Mouse (Mus musculus): ENCODE data around the gene Acer3.
"Not testable (repeated sequence)": the region's sequence is repeated elsewhere in the genome, so short reads cannot be mapped to it uniquely, and the experiment has no call there.

The Acer3 gene

DNA sequence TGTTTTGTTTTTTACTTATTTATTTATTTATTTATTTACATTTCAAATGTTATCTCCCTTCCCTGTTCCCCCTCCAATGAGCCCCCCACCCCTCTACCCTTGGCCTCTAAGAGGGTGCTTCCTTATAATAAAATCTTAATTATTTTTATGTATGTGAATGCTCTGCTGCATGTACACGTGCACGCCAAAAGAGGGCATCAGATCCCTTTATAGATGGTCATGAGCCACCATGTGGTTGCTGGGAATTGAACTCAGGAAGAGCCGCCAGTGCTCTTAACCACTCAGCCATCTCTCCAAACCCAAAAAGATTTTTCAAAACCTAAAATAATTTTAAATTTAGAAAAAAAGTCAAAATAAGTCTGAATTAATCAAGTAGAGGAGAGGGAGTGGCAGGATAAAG is 31.4 kb downstream of the Acer3 start:
- no peak for DNase-seq (ENCODE audit: low read depth, low spot score)

DNA sequence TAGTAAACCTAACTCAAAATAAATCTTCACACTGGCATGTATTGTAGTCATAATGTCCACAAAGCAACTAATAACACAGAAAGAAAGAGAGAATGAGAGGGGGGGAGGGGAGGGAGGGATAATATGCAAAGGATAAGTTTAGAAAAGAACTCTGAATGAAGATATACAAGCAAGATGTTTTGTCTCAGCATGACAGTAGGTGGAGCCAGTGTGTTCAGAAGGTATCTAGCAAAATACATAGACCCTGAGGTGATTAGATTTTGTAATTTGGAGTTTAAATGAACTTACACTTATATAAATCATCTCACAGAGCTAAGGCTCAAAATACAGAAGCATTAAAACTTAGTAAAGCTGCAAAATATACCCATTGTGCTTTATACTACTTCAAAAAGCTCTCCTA is 44.7 kb downstream of the Acer3 start:
- no peak for DNase-seq (ENCODE audit: low read depth, low spot score)

DNA sequence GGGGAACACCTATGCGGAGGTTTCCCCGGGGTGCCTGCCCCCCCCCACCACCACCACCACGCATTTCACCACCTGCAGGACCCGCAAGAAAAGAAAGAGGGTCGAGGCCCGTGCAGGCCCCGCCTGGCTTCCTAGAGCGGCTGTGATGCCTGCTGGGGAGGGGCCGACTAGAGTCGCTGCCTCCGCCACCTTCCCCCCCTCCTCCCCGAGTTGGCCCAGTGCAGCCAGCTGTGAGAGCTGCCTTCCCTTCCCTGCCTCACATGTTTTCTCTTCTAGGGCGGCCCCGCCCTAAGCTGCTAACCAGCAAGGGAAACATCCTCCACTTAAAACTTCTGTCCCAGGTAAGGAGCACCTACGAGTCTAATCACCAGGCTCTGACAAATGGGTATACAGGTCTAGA is 52.8 kb downstream of the Acer3 start:
- DNase-seq (ENCODE audit: low read depth, low spot score): not testable (repeated sequence)

DNA sequence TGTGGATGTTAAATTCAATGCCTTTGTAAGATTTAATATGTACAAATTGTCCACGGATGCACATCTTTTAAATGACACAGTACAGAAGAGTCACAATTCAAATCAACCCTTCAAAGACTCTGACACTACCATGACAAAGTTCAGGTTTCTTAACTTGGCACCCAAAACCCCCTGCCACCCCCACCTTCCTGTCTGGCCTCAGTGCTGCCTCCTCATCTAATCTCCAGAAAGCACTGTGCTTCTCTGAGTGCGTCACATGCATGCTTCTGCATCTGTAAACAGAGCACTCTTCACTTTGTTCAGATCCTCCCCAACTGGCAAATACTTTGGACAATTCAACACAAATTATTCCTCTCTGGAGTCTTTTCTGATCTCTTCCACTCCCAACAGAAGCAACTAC is 68.5 kb downstream of the Acer3 start:
- DNase-seq (ENCODE audit: low read depth, low spot score): no peak

DNA sequence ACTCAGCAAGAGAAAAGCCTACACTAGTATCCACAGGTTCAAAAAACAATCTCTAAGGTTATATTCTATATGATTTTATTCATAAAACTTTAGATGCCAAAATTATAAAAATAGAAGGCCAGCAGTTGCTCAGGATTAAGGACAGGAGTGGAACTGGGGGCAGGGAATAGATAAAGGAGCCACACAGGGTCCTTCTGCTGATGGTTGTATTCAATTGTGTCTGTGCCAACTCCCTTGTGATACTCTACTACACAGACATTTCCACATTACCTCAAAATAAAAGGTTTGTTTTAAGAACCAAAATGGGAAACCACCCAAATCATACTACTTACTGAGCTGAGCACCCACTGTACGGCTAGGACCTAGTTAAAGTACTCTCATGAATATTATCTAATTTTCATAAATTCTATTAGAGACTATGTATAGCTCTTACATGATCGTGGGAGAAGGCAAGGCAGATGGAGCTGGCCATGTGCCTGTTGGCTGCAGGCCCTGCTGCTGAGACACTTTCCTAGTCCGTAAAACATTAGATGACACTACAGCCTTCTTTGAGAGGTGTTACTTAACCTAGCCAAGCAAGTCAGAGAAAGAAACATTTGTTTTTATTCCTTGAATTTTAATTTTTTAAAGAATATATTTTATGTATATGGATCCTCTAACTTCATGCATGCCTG is 84.2 kb downstream of the Acer3 start:
- DNase-seq (ENCODE audit: low read depth, low spot score): no peak

DNA sequence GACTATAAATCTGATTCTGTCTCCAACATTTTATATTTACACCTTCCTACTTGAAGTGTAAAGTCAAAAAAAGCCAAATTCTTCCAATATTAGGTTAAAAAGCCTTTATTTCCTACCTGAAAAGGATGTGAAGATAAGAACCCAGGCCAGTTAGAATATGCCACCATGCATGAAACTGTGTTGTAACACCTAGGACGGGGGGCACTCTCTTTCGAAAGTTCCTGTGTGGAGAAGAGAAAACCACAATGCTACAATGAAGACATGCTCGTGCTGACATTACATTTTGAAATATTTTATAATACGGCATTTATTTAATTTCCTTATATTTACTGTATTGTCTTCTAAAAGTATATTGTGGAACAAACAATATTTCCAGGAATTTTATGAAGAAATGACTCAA is 97.2 kb downstream of the Acer3 start:
- DNase-seq (ENCODE audit: low read depth, low spot score): no peak

DNA sequence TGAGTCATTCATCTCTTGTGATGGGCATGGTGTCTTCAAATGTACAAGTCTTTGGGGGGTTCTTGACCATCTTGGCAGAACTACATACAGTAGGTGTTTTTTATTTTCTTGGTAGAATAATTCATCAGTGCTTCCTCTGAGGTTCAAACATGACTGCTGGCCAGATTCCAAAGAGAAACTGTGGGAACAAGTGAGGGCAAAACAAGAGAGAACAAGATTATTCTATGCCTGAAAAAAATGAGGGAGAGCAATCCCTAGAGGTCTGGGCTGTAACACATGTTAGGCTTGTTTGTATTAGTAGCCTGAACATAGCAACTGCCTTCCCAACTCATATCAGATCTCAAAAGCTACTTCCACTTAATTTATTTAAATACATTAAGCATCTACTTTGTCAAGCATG is 104.3 kb downstream of the Acer3 start:
- no peak for DNase-seq (ENCODE audit: low read depth, low spot score)

DNA sequence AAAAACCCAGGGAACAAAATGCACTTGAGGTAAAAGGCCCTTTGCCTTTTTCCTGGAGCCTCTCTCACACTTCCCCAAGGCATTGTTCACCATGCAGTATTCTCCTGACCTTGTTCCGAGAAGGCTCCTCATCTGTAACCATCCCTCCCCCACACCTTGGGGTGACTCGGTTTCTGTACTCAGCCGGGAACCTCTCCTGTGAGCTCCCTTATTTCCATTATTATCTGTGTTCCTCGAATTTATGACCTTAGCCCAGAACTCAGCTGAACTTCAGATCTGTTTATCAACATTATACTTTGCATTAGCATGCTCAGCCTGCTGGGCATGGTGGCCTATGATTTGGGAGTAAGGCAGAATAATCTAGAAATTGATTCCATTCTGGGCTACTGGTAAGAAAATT is 118.1 kb downstream of the Acer3 start:
- DNase-seq (ENCODE audit: low read depth, low spot score): no peak

DNA sequence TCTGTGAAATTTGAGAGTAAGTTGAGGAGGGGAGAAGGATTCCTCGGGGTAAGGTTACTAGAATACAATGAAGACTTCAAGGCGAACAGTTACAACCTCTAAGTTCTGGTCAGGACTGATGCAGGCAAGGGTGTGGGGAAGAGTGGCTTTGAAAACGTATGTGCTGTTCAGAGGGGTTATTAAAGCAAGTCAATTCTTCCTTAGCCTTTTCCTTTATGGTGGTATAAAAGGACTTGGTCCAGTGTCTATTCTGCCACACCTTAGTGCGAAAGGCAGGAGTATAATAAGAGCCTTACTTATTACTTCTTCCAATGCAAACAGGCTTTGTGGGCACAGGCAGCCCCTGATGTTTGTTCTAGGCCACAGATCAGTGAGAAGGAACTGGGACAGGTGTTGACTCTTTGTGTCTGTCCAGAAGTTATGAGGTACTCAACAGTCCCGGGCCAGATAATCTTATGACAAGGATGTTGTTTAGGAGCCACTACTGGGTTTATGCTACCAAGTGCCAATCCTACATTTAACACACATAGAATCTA is 119.4 kb downstream of the Acer3 start:
- no peak for DNase-seq (ENCODE audit: low read depth, low spot score)

DNA sequence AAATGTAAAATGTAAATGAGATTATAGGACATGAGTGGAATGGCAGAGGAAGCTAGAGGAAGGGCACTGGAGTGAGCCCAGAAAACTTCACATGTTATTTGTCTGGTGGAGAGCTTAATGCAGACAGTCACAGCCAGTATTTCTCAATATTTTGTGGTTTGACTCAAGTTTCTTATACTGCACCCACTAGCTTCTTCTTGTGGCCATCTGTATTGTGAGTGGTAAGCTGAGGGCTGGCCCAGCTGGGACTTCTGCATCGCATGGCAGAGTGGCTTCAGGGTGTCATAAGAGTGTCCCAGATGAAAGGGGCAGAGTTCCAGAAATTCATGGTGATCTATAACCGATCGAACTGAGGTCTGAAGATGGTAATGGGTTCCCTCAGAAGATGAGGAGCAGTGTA is 120.6 kb downstream of the Acer3 start:
- no peak for DNase-seq (ENCODE audit: low read depth, low spot score)

DNA sequence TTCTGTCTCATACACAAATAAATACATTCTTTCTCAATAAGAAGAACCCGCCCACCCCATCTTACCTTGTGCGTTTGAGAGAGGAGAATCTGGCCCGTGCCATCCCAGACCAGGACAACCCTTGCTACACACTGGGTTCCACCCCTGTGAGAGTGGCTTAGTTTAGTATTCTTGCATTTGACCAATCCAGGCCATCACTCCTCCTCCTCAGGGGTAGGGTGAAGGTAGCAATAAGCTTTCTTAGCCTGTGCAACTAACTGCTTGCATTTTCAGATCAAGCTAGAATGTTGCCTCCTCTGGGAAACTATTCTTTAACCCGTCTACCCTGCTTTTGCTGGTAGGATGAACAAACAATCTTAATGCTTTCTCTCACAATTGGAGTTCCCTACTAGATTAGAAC is 121.6 kb downstream of the Acer3 start, which contains the start of gene B3gnt6:
Gene B3gnt6, minus strand, starts transcription at position 101 of the 400 bp plus-strand sequence.
- no peak for DNase-seq (ENCODE audit: low read depth, low spot score)

DNA sequence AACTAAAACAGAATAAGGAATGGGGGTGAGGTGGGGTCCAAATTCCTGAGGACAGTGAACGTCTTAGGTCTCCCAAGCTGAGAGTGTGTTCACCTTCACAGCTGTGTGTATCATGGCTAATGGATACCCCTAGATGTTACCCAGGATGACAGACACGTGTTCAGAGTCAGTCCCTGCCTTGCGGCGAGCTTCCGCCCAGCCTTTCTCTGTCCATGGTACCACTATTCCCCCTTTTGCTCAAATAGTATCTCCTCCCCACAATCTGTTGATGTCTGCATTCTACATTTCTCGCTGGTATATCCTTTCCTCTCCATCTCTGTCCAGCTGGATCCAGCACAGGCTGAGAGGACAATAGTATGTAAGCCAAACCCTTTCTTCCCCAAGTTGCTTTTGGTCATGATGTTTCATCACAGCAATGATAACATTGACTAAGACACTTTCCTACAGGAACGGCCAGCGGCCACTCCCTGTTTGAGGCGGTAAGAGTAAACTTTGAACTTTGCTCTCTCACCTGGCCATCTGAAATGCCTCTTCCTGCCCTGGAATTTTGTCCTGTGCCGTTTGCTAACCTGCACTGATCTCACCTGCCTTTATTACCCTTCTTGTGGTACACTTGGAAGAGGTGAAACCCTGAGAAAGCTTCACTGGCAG is 125.7 kb downstream of the Acer3 start:
- no peak for DNase-seq (ENCODE audit: low read depth, low spot score)

DNA sequence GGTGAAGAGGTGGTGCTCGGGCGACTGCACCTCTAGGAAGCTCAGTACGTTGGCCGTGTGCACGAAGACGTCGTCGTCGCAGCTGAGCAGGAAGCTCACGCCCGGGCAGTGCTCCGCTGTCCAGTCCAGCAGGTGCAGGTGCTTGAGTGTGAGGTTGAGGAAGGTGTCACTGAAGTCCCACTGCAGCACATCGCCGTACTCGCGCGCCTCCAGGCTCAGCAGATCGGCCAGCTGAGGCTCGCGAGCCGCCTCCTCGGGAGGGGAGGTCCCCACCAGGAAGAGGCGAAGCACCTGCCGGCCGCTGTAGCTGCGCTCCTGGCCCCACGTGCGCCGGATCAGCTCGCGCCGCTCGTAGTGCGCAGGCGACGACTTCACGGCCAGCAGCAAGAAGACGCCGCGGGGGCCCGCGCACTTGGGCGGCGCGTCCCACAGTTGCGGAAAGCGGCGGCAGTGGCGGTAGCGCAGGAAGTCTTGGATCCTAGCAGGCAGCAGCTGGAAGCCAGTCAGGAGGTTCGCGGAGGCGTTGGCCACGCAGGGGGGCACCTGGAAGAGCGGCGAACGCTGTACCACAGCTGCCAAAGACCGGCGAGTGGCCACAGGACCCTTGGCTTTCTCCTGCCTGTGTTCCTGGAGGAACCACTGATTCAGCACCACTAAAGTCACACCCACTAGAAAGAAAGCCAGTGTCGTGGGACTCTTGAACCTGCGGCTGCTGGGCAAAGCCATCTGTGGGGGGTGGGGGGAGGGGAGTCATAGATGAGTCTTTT is 126.8 kb downstream of the Acer3 start:
- no peak for DNase-seq (ENCODE audit: low read depth, low spot score)

DNA sequence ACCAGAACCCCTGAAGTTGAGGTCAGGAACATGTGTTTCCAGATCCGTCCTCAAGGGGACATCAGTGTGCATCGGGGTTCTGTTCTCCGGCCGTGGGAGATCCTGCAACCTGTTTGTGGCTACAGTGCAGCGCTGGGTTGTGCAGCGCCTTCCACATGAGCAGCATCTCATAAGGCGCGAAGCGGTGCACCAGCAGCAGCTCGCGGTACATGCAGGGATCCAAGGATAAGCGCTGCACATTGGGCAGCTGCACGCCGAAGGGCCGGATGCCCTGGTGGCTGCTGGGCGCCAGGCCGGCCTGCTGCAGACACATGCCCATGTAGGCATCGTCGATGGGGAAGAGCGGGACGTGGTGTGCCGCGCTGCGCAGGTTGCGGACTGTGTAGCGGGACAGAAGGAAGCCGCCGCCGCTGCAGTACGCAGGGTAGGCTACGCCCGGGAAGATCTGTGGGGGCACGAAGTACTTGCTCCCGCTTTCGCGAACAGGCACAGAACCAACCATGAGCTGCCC is 127.4 kb downstream of the Acer3 start:
- no peak for DNase-seq (ENCODE audit: low read depth, low spot score)

DNA sequence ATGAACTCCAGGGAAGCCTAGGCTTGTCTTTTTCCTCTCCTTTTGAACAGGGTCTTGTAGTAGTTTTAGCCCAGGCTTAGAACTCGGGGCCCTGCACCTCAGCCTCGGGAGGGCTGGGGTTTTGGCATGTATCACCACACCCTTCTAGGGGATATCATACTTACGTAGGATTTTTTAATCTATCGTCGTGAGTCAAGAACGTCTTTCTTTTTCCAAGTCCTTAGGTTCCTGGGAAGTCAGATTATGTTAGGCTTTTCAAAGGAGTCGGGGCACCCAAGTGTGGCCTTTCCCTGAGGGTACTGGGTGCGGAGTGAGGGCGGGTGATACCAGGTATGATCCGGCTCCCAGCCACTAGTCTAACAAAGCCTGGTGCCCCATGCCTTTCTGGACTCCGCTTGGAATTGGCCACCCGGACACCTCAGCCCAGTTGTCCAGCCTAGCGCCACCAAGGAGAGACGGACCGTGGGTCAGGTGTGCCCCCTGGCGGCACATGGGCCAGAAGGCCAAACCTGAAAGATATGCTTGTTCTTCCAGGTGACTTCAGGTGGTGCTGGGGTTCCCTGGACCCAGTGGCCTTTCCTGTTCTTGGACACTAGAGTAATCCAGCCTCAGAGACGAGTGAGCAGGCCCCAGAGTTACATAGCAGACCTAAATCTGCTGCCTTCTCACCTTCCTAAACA is 129.3 kb downstream of the Acer3 start:
- DNase-seq (ENCODE audit: low read depth, low spot score): no peak

DNA sequence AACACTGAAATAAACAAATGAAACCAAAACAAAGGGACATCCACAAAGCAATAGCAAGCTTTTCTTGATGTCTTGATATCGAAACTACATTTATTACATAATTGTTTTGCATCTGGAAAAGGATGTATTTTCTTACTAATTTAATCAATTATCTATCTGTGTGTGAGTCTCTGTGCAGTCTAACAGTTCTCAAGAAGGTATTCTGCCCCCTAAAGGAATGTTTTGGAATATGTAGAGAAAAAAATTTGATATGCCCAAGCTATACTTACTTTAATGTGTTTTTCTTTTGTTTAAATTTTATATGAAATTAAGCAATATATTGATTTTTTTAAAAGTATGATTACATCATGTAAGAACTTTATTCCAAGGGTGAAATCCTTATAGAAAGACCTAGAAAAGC is 130.4 kb downstream of the Acer3 start:
- no peak for DNase-seq (ENCODE audit: low read depth, low spot score)

DNA sequence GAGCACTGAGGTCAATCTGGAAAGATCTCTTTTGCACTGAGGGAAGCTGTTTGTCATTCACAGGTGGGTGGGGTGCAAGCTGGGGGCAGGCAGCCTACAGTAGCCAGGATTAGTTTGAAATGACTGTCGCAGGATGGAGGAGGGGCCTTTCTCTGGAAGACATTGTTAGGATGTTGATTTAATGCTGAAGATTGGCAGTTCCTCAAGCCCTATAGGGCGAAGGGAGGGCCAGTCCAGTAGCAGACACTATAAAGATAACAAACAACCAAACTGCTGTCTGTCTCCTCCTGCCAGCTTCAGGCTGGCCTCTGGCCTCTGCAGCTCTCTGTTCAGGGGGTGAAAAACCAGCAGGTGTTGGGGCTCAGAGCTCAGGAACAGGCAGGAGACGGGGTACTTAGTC is 131.3 kb downstream of the Acer3 start:
- no peak for DNase-seq (ENCODE audit: low read depth, low spot score)

DNA sequence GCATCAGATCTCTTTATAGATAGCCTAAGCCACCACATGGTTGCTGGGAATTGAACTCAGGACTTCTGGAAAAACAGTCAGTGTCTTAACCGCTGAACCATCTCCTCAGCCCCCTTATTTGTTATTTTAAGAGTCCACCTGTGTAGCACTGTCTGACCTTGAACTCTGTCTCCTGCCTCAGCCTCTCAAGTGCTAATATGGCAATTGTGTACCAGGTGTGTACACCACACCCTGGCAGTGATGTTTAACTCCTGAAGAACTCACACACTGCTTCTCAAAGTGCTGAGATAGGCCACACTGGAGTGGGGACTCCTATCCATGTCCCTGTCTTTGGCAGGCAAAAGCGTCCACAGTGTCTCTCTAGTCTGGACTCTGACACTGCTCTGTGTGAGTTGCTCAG is 132.3 kb downstream of the Acer3 start:
- no peak for DNase-seq (ENCODE audit: low read depth, low spot score)

DNA sequence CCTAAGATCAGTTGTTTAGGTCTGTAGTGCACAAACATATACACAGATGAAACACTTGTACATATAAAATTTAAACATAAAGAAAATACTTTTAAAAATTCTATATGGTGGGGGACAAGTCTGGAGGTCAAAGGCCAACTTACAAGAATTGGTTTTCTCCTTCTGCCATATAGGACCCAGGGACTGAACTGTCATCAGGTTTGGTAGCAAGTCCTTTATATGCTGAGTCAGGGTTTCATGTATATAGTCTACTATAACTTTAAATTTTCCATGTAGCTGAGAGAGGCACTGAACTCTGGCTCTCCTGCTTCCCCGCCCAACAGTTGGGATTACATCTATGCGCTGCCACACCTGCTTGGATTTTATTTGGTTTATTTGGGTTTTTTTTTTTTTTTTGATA is 132.8 kb downstream of the Acer3 start:
- no peak for DNase-seq (ENCODE audit: low read depth, low spot score)

DNA sequence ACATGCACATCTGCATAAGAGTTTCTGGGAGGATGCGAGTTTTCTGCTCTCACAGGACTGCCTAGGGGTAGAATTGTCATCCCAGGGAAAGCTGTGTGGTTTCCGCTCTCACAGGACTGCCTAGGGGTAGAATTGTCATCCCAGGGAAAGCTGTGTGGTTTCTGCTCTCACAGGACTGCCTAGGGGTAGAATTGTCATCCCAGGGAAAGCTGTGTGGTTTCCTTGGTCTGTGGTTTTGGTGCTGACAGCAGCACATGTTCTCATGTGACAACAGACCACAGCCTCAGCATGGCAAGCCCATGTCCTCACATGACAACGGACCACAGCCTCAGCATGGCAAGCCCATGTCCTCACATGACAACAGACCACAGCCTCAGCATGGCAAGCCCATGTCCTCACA is 133.7 kb downstream of the Acer3 start:
- DNase-seq (ENCODE audit: low read depth, low spot score): not testable (repeated sequence)

DNA sequence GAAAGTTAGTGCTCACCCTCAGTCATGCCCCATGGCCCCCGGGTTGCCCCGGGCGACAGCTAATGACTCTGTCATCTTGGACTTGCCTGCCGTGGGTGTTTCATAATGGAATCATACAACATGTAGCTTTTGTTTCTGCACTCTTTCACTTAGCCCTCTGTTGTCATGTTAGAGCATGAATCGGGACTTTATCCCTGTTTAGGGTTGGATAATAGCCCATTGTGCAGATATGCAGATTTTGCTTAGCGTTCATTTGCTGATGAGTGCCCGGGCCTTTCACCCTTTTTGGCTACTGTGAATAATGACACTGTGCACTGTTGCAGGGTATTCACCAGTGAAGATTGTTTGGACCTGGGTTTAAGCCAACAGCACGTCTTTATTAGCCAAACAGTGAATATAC is 134.4 kb downstream of the Acer3 start:
- no peak for DNase-seq (ENCODE audit: low read depth, low spot score)

DNA sequence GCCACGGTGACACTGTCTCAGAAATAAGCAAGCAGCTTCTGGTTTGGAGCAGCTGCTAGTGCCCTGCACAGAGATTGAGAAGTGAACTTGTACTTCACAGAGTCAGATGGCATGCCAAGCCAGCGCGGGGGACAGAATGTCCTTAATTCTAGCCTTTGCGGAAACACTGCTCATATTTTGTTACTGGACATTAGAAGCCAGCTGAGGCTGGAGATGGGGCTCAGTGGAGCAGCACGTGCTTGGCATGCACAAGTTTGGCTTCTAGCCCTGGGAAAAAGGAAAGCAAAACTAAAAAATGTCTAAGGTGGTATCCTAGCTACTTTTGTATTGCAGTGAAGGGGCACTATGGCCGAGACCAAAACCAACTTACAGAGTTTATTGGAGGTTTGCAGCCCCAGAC is 135.7 kb downstream of the Acer3 start:
- DNase-seq (ENCODE audit: low read depth, low spot score): no peak
